Mouse (Mus musculus): ENCODE results near the gene Me3. TPM values are rescaled to one million over a fixed set of nuclear protein-coding genes. Genes with fewer than 3 reads are reported as not detected.
A peak's percentile ranks its signal among the peaks of the same experiment; 100 is the strongest.

Gene Me3
- total RNA-seq (2022): 10 to 100 TPM in 2 of 4 experiments, 1 to 10 TPM in 2; 1.9 to 15.0 (median 8.2) TPM

DNA sequence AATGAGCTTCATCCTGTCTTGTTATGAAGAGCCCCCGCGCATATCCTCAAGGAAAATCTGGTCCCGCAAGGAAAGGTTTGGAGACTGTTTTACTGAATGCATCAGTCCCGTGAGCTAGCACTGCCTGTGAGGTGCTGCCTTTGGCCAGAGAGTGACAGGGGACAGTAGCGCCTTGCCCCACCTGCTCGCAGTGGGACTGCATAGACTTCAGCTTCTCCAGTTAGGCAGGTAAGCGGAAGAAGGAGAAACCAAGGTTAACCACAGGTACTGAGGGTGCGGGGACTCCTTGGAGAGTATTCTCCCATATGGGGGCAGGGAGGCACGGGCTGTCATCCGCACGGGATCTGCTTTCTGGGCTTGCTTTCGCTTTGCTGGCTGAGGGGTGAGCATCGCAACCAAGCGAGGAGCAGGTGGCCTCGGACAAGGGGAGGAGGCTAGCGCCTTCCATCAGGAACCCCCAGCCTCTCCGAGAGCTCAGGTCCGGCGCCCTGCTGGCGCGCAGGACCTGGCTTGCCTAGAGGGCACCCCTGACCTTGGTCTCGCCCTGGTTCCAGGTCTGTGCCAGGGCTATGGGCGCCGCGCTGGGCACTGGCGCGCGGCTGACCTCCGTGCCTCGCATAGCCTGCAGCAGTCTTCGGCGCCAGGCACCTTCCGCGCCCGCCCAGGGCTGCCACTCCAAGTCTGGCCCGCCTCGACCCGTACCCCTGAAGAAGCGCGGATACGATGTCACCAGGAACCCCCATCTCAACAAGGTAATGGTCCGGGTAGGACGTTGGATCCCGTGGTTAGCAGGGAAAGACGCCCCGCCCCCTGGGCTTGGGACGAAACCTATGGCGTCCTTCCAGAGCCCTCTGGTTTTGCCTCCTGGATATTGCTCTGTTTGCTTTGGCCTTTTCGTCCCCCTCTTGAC, at the start of gene Me3:
Me3 (plus strand) TSS at position 51 of the 910 bp plus-strand sequence.
- DNase-seq: peak; percentile 39

DNA sequence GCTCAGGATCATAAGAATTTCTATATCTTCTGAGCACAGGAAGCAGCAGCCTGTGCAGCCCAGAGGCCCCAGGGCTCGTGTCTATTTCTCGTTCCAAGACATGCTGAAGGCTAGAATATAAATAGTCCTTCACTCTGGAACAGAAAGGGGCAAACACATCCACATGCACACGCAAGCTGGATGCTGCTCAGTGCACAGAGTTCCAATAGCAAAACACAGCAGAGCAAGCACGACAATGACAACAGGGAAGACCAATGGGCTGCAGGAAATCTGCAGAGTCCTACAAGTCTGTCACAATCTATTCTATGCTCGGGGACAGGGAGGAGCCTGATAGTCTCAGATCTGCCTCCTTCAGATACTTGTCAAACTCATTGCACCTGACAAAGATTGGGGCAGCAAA, 42.2 kb upstream of the Me3 start:
- DNase-seq: no peak

DNA sequence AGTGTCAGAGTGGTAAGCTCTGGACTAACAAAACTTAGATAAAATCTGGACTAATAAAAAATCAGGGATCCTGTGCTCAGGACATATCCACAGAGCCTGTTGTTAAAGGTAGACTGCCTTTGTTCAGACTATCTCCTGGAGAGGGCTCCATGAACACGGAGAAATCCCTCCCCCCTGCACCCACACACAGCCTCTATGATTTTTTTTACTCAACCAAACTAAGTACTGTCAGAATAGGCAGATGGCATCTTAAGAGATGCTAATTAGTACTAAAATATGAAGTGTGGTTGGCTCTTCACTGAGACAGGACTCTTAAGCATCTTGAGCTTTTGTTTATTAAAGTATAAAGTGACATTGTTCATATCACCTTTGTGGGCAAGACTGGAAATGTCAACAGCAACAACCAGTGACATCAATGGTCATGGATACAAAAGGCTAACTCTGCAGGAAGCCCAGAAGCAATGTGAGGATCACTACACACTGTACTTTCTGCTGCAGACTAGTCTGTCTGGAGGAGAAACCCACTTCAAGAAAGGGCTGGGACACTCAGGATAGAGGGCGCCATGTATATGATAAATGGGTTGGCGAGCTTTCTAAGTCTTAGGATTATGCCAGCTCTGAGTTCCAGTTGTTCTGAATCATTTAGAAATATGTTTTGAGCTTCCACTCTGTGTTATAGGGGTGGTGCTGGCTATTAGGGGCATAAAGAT, 41.5 kb upstream of the Me3 start:
- DNase-seq: no peak

DNA sequence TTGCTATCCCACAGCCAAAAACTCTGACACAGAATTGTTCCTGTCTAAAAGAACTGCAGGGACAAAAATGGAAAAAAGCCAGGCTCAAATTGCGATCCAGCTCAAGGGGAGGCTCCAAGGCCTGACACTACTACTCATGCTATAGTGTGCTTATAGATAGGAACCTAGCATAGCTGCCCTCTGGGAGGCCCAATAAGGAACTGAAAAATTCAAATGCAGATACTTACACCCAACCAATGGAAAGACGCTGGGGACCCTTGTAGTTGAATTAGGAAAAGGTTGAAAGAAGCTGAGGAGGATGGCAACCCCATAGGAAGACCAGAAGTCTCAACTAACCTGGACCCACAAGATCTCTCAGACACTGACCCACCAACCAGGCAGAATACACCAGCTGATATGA, 36.4 kb upstream of the Me3 start:
- no peak for DNase-seq

DNA sequence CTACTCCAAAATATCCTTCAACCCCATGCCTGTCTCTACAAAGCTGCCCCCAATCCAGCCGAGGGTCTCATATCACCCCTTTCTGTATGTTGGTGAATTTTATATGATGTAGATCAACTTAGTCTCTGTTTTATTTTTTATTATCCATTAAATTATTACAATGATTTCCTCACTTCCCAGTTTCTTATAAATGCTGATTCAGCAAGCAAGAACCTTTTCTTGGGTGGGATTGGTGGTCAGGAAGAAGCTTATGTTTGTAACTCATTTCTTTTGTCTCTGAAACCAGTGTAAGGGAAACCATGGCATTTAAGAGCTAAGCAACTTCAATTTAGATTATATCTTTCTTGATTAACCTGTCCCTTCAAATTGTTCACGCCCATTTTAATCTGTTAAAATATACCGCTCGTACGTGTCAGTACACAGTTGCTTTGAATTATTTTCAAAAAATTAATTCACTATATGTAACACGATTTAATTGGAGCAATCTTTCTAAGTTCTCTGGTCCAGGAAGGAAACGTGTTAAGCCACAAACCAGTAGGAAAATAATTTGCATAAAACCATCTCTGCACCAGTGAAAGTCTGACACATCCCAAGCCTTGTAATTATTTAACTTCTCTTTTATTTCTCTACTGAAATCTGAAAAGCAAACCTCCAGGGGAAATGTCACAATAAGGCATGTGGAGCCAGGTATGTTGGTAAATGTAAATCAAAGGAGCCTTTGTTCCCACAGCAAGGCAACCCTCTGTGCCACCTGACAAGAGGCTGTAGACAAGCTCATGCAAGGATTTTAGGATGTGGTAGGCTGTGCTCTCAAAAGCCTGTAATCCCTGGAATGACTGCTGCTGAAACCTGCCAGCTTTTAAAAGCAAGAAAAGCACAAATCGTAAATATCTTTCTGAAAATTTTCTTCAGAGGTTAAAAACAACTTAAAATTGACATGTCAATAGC, 26.3 kb upstream of the Me3 start:
- DNase-seq: no peak

DNA sequence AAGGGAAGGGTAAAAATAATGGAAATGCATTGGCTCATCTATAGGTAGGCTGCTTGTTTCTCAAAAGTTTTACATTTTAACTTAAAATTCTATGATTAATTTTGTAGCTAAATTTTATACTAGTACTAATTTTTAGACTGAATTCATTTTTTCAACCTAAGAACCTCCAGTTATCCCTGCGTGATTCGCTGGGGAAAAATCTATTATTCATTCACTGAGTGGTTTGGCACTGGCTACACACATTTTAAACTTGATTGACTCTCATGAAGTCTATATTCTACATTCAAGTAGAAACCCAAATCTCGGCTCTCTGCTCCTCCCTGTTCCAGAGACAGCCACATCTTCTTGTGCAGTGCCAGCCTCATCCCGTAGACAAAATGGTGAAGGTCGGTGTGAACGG, 24.9 kb upstream of the Me3 start:
- DNase-seq: no peak

DNA sequence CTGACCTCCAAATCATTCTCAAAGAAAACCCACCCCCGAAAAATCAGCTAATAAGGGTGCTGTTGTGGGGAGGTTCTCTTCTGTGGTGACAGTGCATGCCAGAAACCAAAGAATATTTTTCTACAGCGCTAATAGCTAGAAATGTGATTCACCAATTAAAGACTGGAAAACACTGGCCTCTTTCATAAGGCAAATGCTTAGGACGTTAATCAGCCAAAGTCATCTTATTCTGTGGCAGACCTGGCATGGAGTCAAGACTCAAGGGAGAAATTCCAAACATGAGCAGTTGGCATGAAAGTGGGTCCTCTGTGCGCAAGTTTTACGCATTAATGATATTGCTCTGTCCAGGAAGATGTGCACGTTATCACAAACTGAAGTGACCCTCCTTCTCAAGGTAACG, 21.0 kb upstream of the Me3 start:
- DNase-seq: no peak

DNA sequence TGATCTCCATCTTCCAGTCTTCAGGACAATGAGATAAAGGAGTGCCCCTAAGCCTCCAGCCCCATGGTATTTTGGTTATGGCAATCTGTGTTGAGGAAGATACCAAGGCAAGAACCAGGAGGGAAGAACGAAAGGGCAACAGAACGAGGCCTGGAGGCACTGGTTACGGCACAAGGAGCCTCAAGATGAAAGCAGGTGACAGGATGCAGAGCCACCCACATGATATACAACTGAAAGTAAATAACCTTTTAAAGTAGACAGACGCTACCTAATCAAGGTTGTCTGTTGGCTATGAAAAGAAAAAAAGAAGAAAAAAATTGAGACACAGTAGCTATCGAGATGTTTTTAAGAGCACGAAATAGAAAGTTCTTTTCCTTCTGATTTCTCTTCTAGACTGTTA, 16.0 kb upstream of the Me3 start:
- DNase-seq: no peak

DNA sequence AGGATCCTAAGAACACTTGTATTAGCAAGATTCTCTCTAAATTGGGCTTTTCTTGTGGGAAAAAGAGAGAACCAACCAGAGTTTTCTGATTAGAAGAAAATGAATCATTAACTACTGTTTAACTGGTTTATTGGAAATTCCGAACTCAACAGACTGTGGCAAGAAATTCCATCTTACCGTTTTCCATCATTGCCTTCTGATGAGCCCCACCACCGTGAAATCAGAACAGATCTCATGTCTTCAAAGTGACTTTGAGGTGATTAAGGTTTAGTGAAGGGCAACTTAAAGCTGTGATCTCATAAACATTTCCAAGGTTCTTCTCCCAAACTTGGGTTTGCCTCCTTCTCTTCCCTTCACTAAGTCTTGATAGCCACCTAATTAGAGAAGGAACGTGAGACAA, 8.9 kb upstream of the Me3 start:
- DNase-seq: no peak

DNA sequence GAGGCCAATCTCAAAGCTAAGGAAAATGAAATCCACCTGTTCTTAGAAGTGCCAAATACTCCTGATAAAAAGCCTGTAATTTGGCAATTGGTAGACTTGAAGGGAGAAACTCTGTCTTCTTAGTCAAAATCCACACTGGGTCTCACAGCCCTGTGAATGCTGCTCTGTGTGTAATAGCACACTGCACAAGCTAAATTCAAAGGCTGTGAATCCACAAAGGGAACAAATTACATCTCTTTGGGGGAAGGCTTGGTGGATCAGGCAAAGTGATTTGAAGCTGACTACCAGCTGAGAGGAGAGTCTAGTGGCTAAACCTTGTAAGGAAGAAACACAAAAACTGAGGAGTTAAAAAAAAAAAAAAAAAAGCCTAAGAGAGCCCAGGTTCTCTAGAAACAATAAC, 4.8 kb upstream of the Me3 start:
- DNase-seq: no peak

DNA sequence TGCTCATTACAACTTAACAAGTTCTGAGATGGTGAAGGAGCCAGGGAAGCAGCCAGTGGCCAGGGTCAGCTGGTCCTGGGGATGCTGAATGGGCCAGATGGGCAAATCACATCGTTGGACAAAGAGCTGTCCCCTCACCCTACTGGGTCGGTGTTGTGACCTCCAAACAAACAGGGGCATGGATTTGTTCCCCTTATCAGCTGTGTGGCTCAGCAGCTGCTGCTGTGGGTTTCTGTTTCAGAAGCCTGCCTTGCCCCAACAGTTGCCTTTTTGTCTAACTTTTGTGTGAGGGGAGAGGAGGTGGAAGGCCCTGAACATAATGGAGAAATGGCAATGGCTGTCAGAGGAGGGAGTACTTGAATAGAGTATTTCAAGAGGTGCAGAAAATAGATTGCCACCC, 4.2 kb upstream of the Me3 start:
- no peak for DNase-seq

DNA sequence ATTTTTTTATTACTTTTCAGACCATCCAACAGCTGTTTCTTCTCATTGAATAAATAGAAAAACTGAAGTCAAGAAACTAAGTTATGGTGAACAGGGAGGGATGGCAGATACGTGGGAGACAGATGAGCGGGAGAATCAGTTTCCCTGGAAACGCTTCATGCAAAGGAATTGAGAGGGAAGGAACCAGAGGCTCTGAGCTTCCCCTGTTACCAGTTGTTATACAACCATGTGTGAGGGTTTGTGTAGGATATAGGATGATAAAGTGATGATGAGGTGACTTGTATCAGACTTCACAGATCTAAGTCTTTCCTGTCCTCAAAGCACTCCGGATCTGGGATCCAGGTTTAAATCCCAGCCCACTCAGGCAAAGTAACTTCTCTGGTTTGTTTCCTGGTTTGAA, 3.2 kb upstream of the Me3 start:
- no peak for DNase-seq

DNA sequence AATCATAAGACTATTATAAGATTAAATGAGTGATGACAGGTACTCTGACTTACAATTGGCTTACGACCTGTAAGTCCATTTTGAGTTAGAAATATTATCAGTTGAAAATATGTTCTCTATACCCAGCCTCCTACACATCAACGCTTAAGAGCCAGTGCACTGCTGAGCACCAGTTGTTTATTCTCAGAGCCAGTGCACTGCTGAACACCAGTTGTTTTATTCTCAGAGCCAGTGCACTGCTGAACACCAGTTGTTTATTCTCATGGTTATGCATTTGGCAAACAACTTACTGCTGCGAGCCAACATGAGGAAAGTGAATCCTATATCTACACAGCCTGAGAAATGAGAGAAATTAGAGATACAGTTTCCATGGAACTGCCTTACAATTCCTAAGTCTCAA, 2.3 kb upstream of the Me3 start:
- DNase-seq: no peak

DNA sequence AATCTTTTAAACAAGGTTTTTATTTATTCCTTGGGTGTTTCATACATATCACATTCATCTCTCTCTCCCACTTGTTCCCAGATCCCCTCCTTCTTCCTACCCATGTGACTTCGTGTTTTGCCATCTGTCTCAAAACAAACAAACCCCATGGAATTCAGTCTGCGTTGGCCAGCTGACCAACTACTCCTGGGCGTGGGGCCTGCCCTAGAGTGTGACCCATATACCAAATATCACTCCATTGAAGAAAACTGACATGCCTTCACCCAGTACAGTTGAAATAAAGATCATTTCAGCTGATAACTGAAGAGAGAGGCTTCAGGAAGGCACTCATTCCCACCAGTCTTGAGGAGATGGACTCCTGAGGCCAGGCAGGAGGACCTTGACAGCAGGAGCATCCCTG, 1.4 kb upstream of the Me3 start:
- no peak for DNase-seq

DNA sequence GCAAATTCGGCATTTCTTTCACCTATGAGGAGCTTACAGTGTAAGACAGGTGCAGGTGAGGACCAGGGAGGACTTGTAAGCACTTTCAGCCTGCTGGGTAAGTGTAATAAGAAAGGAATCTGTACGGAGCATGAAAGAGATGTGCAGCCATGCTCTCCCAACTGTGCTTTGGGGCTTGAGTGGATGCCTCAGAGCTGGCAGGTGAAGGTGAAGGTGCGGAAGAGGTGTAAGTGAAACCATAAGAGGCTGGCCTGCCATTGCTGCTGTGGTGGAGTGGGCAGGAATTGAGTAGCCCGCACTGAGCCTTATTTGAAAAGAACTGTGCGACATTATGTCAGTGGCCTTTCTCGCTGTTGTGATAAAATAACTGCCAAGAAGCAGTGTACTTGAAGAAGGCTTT, 8.3 kb downstream of the Me3 start:
- DNase-seq: no peak

DNA sequence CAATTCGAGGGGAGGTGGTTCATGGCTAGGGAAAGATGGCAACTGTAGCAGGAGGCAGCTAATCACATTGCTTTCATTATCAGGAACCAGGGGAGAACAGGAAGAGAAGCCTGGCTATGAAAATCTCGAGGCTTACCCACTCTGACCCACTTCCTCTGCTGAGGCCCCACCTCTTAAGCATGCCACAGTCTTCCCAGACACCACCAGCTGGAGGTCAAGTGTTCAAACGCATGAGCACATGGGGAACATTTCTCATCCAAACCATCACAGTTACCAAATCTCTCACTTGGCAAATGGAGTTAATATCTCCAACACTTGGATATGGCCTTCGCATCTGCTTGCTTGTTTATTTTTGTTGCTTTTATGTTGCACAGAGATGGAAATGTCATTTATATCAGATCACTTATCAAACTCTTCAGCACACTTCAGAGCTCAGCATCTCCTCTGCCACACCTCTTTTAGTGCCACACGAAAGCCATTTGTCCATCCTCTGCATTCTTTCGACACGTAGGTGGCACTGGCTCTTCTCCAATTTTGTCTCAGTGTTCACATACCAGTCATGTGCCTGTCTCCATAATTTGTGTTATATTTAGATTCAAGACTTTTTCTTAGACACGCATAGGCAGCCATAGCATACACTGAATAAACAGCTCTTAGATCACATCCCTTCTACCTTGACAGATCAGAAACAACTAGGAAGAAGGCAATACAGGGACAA, 8.9 kb downstream of the Me3 start:
- no peak for DNase-seq

DNA sequence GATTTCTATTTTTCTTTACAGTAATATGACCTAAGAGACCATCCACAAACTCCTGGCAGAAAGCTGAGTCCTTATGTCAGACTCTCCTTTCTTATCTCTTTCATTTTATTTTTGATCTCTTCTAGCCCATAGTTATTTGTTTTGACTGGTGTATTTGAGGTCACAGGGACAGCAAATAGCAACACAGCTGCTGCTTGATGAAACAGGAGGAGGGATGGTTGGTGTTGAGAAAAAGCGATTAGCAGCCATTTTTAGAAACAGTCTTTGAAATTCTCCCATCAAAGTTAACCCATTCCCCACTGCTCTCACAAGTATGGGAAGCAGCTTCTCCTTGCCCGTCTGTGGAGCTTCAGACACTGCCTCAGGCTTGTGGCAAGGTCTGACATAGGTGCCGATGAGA, 12.8 kb downstream of the Me3 start:
- DNase-seq: no peak

DNA sequence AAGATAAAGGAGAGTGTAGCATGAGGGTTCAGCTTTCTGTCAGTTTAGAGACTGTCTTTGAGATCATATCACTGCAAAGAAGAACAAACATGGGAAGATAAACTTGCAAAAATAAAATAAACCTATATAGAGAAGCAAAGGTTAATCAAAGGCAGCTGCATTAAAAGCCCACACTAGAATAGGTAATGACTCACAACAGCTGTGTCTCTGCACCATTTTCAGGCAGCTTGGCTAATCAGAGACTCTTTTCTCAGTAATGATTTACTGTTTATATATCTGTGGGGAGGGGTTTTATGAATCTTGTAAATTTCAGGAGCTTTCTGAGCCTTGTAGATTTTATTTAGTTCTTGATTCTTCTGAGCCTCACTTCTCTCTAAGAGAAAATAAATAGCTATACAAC, 15.7 kb downstream of the Me3 start:
- no peak for DNase-seq

DNA sequence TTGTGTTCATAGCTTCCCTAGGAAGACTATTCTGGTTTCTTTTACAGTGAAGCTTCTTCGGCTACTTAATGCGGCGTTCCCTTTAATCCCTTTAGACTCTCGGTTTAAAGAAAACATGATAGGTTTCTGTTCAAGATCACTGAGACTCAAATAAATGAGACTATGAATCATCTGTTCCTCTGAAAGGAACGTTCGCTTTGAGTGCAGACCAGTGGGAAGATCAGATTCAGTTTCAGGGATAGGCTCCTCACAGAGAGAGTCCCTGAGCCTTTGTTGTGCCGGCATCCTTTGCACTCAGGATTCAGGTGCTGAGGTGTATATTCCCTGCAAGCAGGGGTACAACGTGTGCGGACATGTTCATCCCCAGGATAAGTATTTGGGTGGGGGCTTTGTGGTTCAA, 25.0 kb downstream of the Me3 start:
- no peak for DNase-seq

DNA sequence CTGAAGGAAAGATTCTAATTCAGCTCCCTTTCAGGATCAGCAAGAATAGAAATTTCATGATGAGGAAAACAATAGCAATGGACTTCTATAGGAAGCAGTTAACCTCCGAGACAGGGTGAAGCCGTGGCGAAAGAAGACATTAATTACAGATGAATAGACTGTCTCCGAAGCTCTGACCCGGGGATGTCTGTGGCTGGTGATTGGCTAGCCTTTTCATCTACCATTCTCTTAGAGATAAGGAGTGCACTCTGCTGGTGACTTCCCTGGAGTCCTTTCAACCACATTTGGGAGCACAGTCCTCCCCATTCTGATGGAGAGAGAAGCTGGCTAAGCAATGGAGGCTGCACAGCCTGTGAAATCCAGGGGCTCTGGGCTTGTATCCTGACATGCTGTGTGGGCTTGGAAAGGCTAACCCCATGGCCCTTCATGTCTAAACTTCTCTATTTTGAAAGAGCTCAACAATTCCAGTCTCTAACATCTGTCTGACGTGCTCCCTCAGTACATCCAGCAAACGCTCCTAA, 25.6 kb downstream of the Me3 start:
- no peak for DNase-seq

DNA sequence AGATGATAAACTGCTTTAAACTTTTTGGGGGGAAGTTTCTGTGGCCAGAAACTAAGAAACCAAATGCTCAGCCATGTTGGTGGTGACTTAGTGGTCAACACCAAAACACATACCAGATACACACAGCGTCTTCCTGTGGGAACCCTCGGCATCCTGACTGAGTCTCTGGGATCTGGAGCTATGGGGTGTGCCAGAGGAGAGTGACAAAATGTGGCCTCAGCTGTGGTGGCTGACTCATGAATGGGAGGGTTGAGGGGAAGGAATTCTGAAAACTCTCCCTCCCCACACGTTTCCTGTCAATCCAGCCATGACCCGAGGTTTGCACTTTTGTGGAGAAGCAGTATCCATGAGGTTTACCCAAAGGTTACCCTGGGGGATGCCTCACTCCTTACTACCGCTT, 32.0 kb downstream of the Me3 start:
- no peak for DNase-seq

DNA sequence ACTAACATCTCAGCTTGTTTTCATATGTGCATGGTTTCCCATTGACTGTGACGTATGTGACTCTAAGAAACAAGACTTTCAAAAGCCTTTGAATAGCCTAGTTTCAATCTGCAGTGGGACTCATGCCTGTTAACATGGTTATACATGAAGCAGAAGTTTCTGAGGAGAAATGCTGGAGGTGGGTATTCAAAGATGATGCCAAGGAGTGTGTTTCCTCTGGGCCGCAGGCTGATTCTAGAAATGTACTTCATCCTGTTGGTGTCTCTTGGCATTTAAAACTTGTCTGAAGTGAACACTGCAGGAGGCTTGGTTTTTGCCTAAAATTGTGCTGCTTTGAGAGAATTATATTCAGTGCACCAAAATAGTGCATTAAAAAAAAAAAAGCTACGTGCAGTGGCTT, 34.2 kb downstream of the Me3 start:
- no peak for DNase-seq

Data from adrenal gland, adult 8-10 months (tissue).